Mouse (Mus musculus) liver, postnatal 0 days (tissue): ENCODE data around the gene Synj1. TPM values are rescaled to one million over a fixed set of nuclear protein-coding genes. Genes with fewer than 3 reads are reported as not detected.

Experiments
- ATAC-seq: fragments of 200-750 bp; cut with Nextera tagmentation; 2 replicates; pipeline ENCODE4 v1.8.0; 2017; ENCODE audit warnings: mild to moderate bottlenecking, moderate library complexity
- DNase-seq: peaks from one replicate; pipeline ENCODE4 v3.0.0-alpha.2; 2016
- H3K27ac ChIP-seq: fragments of 300-500 bp; sonication (generic); 2 replicates; pipeline ENCODE4 v1.5.1; 2014; ENCODE audit warnings: antibody characterized with exemption, moderate library complexity, mild to moderate bottlenecking, low read depth
- H3K27me3 ChIP-seq: fragments of 300-500 bp; sonication (generic); 2 replicates; pipeline ENCODE4 v1.6.1; 2014; ENCODE audit warnings: low read length, control low read depth, mixed read lengths; ENCODE audit not compliant: insufficient read depth
- H3K36me3 ChIP-seq: fragments of 300-500 bp; sonication (generic); replicated peaks from 2 replicates; pipeline ENCODE4 v1.6.1; 2014; ENCODE audit warnings: mild to moderate bottlenecking, control low read depth, low read length, moderate library complexity, mixed read lengths; ENCODE audit not compliant: insufficient read depth
- H3K4me1 ChIP-seq: fragments of 300-500 bp; sonication (generic); 2 replicates; pipeline ENCODE4 v1.6.1; 2014; ENCODE audit warnings: antibody characterized with exemption, mild to moderate bottlenecking, control low read depth; ENCODE audit not compliant: insufficient read depth
- H3K4me2 ChIP-seq: fragments of 300-500 bp; sonication (generic); 2 replicates; pipeline ENCODE4 v1.6.1; 2014; ENCODE audit warnings: low read depth, mild to moderate bottlenecking, low read length, moderate library complexity, mixed read lengths
- H3K4me3 ChIP-seq: fragments of 300-500 bp; sonication (generic); 2 replicates; pipeline ENCODE4 v1.5.1; 2014; ENCODE audit warnings: low read depth, low read length
- H3K9ac ChIP-seq: fragments of 300-500 bp; sonication (generic); replicated peaks from 2 replicates; pipeline ENCODE4 v1.6.1; 2014; ENCODE audit warnings: mild to moderate bottlenecking, moderate library complexity
- H3K9me3 ChIP-seq: fragments of 300-500 bp; sonication (generic); 2 replicates; pipeline ENCODE4 v1.6.1; 2016; ENCODE audit warnings: mild to moderate bottlenecking, control low read depth, low read length, mixed read lengths
- CTCF ChIP-seq: sonication (generic); IDR thresholded peaks from 2 replicates; pipeline ENCODE4 v1.5.1; 2016; ENCODE audit warnings: antibody characterized with exemption, low read depth
- EP300 ChIP-seq: IDR thresholded peaks from 2 replicates; pipeline ENCODE4 v1.6.1; 2016; ENCODE audit warnings: antibody characterized with exemption, low read depth, mild to moderate bottlenecking
- WGBS: fragments of 180-500 bp; shearing (Covaris S2); extraction: QIAGEN DNeasy Blood & Tissue Kit; methylation state at CpG from one replicate; pipeline ENCODE4 v1.1.7; 2014; ENCODE audit not compliant: insufficient replicate concordance; 5-methylcytosine and 5-hydroxymethylcytosine counted together
- microRNA-seq: library from miRNA; unstranded; fragments of <30 nt; microRNA quantifications from one replicate; pipeline ENCODE4, GENCODE M21; 2016
- polyA plus RNA-seq: library from polyadenylated mRNA; unstranded; fragments of >200 nt; fragmentation: Nextera tagmentation; extraction: Ambion mirVana; gene quantifications from 2 replicates; pipeline ENCODE4 v1.2.1, GENCODE M21; 2015

Gene Synj1
- polyA plus RNA-seq, 1 experiment from 2014 or later: 8.6 TPM

GRCm38 (mm10) chr16:90893792-90894191 lies 117.3 kb downstream of the Synj1 start:
- no peaks in the 10 kb centered on the region for H3K9me3 ChIP-seq
- no peak for TF ChIP-seq CTCF
- no peak for TF ChIP-seq EP300
- DNase-seq (no peak), ATAC-seq (no peak)
- H3K27ac ChIP-seq: no peak overlapping the region
- no peaks in the 10 kb centered on the region for H3K4me1 ChIP-seq
- H3K9ac ChIP-seq: no peak overlapping the region
- no peak overlapping the region for H3K4me2 ChIP-seq
- no peak overlapping the region for H3K4me3 ChIP-seq
- WGBS: 58% methylated on average over 9 of the region's 9 CpGs
- H3K36me3 ChIP-seq: no peaks in the 10 kb centered on the region
- no peaks in the 10 kb centered on the region for H3K27me3 ChIP-seq

GRCm38 (mm10) chr16:90893019-90893418 lies 118.1 kb downstream of the Synj1 start:
- no peaks in the 10 kb centered on the region for H3K36me3 ChIP-seq
- TF ChIP-seq EP300 (no peak), CTCF (no peak)
- no peak overlapping the region for H3K4me2 ChIP-seq
- peaks cover 2% of the 10 kb centered on the region for H3K9me3 ChIP-seq
- H3K4me3 ChIP-seq: no peak overlapping the region
- ATAC-seq (no peak), DNase-seq (no peak)
- WGBS: 75% methylated on average over 7 of the region's 7 CpGs
- no peaks in the 10 kb centered on the region for H3K4me1 ChIP-seq
- no peaks in the 10 kb centered on the region for H3K27me3 ChIP-seq
- H3K27ac ChIP-seq: no peak overlapping the region
- no peak overlapping the region for H3K9ac ChIP-seq

- no peaks in the 10 kb centered on the region for H3K4me1 ChIP-seq
- no peaks in the 10 kb centered on the region for H3K36me3 ChIP-seq
- 47% methylated on average over 8 of the region's 8 CpGs for WGBS
- DNase-seq (no peak), ATAC-seq (no peak; the same call in 1 of the 2 replicates)
- TF ChIP-seq CTCF: no peak
- no peak for TF ChIP-seq EP300
- no peak overlapping the region for H3K4me2 ChIP-seq
- no peaks in the 10 kb centered on the region for H3K27me3 ChIP-seq
- H3K9me3 ChIP-seq: peaks cover 6% of the 10 kb centered on the region
- no peak overlapping the region for H3K9ac ChIP-seq
- no peak overlapping the region for H3K4me3 ChIP-seq
- H3K27ac ChIP-seq: no peak overlapping the region
Observed at GRCm38 (mm10) chr16:90892081-90892480, 119.0 kb downstream of the Synj1 start.

- no peak overlapping the region for H3K4me2 ChIP-seq
- H3K9me3 ChIP-seq: peaks cover 6% of the 10 kb centered on the region
- DNase-seq (no peak), ATAC-seq (peak; percentile 31; the same call in 1 of the 2 replicates)
- 65% methylated on average over 14 of the region's 14 CpGs for WGBS
- no peak overlapping the region for H3K4me3 ChIP-seq
- no peaks in the 10 kb centered on the region for H3K27me3 ChIP-seq
- no peak overlapping the region for H3K27ac ChIP-seq
- H3K9ac ChIP-seq: no peak overlapping the region
- no peaks in the 10 kb centered on the region for H3K36me3 ChIP-seq
- no peaks in the 10 kb centered on the region for H3K4me1 ChIP-seq
- TF ChIP-seq CTCF (no peak), EP300 (no peak)
Observed at GRCm38 (mm10) chr16:90891601-90892000, 119.5 kb downstream of the Synj1 start.

GRCm38 (mm10) chr16:90890683-90891082 lies 120.4 kb downstream of the Synj1 start:
- Histone ChIP-seq H3K4me2 (no peak overlapping the region), H3K27me3 (no peaks in the 10 kb centered on the region), H3K36me3 (no peaks in the 10 kb centered on the region), H3K4me3 (no peak overlapping the region), H3K9me3 (peaks cover 6% of the 10 kb centered on the region), H3K9ac (no peak overlapping the region), H3K27ac (no peak overlapping the region), H3K4me1 (no peaks in the 10 kb centered on the region; the same call in 1 of the 2 replicates)
- 80% methylated on average over 9 of the region's 9 CpGs for whole genome bisulfite sequencing
- TF ChIP-seq CTCF (no peak), EP300 (no peak)
- DNase-seq (no peak), ATAC-seq (no peak)

Small RNAs within 50 kb of the gene (microRNA-seq; reads per million reads assigned to microRNA genes)
- not detected for gene Gm22933

Other genes starting within 250 kb of the Synj1 start
- 1.3 and 1.6 TPM in 2 replicates for gene Urb1, start 200.9 kb downstream of the Synj1 start, polyA plus RNA-seq
- 0.67 and 1.1 TPM in 2 replicates for gene Eva1c, start 184.6 kb downstream of the Synj1 start, polyA plus RNA-seq
- gene Cfap298, start 76.2 kb downstream of the Synj1 start, polyA plus RNA-seq: 16.1 and 16.8 TPM in 2 replicates
- gene Paxbp1, start 33.2 kb upstream of the Synj1 start, polyA plus RNA-seq: 10.3 and 10.9 TPM in 2 replicates
- 0.05 TPM in 1 of 2 replicates, not detected in the other for gene 4932438H23Rik, start 83.8 kb upstream of the Synj1 start, polyA plus RNA-seq
- not detected in 2 replicates for gene Olig2, start 214.1 kb upstream of the Synj1 start, polyA plus RNA-seq